18 mouse cellular contexts compared by ENCODE assay signal in the genomic region with DNA sequence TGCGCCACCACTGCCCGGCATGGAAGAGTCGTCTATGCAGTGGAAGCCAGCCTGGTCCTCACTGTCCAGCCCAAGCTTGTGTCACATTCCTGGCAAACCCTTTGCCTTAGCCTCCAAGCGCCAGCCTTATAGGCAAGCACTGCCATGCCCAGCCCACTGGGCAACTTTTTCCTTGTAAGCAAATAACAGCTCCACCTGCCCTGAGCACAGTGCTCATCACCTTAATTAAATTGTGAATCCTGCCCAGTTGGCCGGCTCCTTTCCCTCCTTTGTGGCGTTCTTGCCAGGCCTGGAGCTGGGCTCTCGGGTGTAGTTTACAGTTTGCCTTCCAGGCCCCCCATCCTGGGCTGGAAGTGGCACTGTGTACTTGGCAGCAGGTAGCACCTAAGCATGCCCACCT. TPM values are rescaled to one million over a fixed set of nuclear protein-coding genes. Genes with fewer than 3 reads are reported as not detected.
"Had no signal": no experiment of that assay in that cellular context is flagged by ENCODE, and none has a peak within 500 bp of the region (broad histone marks: within the 10 kb centered on the region; RNA-seq: fewer than 3 reads in every experiment).

No protein-coding gene starts in this region.

- H3K4me2 ChIP-seq: lung, embryonic 15.5 days; midbrain, embryonic 11.5 days; midbrain, embryonic 13.5 days; midbrain, embryonic 15.5 days; neural tube, embryonic 12.5 days; stomach, embryonic 15.5 days had no signal

- H3K4me3 ChIP-seq: lung, embryonic 15.5 days; megakaryocyte, embryonic 14.5 days; midbrain, embryonic 13.5 days; midbrain, embryonic 15.5 days; neural tube, embryonic 12.5 days; stomach, embryonic 15.5 days had no signal

- H3K9ac ChIP-seq: lung, embryonic 15.5 days; midbrain, embryonic 13.5 days; midbrain, embryonic 15.5 days; neural tube, embryonic 12.5 days; stomach, embryonic 15.5 days had no signal

- H3K9me3 ChIP-seq: lung, embryonic 15.5 days; megakaryocyte, embryonic 14.5 days; midbrain, embryonic 13.5 days; midbrain, embryonic 15.5 days; neural tube, embryonic 12.5 days; stomach, embryonic 15.5 days had no signal

- H3K27me3 ChIP-seq: lung, embryonic 15.5 days; megakaryocyte, embryonic 14.5 days; midbrain, embryonic 13.5 days; midbrain, embryonic 15.5 days; neural tube, embryonic 12.5 days; stomach, embryonic 15.5 days had no signal

- H3K27ac ChIP-seq: lung, embryonic 15.5 days; macrophage; midbrain, embryonic 13.5 days; midbrain, embryonic 15.5 days; neural tube, embryonic 12.5 days; stomach, embryonic 15.5 days; stomach, postnatal 0 days had no signal

- H3K36me3 ChIP-seq: midbrain, embryonic 15.5 days; stomach, embryonic 15.5 days had no signal

- DNase-seq: lung, postnatal 14 days; lung, postnatal 36 days; right cerebral cortex, postnatal 14 days; thymus, adult 2 months; thymus, postnatal 25 days; thymus, postnatal 4 days had no signal

- ATAC-seq: midbrain, embryonic 13.5 days; midbrain, embryonic 15.5 days had no signal

RNA-seq across cellular contexts. Expression of a gene that starts 5.3 kb away (rescaled TPM):
- total RNA-seq: monocyte, adult 5-6 weeks; neutrophil, adult 5-6 weeks had no signal
- polyA plus RNA-seq: lung, postnatal 0 days; macrophage; midbrain, embryonic 13.5 days; neural tube, embryonic 12.5 days; stomach, embryonic 15.5 days had no signal

RNA-seq across cellular contexts. Expression of a gene that starts 14.5 kb away (rescaled TPM):
- total RNA-seq: monocyte, adult 5-6 weeks; neutrophil, adult 5-6 weeks had no signal
